Mouse (Mus musculus): ENCODE data around the gene R3hdm4. TPM values are rescaled to one million over a fixed set of nuclear protein-coding genes. Genes with fewer than 3 reads are reported as not detected.

Gene R3hdm4
- total and polyA plus RNA-seq, 3 experiments = 29.1 to 105 TPM; not detected in 1

DNA sequence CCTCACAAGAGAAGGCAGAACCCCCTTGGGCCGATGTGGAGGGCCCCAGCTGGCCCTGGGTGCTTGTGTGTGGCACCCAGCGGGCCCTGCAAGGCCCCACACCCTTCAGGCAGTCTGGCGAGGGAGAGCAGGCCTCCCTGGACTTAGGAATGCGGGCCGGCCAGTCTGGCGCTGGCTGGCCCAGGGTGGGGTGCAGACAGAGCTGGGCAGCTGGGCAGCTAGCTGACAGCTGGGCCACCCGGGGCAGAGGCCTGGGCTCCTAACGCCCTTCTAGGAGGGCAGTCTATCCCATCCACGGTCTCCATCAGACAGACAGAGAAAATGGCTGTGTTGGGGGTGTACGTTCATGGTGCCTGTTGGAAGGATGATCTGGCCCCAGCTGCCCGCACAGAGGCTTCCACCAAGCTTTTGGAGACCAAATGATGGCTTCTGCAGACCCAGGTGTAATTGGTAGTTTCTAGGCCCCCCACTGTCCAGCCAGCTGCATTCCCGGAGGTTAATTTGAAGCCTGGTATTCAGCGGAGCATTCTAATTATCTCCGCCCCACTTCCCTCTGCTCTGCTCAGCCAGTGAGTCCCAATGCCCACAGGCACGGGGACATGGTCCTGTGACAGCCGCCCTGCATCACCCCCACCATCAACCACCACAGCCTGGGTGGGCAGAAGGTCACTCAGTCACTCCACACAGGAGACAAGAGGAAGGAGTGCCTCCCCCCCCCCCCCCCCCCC is 24.7 kb upstream of the R3hdm4 start:
- H3K4me1 ChIP-seq (ENCODE audit: control insufficient read depth in 1 of 2, insufficient read depth in 2 of 2, low read length in 2 of 2) = 0 out of 4 replicates have a peak, but pooled peaks cover 0 to under 1% of the 10 kb centered on the region in 2 experiments
- no peak overlapping the region for H3K9ac ChIP-seq (ENCODE audit: control insufficient read depth, low read depth, low read length, poor library complexity, severe bottlenecking)
- no peak overlapping the region for H3K4me3 ChIP-seq (ENCODE audit: control insufficient read depth in 1 of 2, insufficient read depth in 1 of 2, low read depth in 2 of 2, low read length in 2 of 2)
- DNase-seq (ENCODE audit: low read depth, low spot score) = no peak
- H3K79me2 ChIP-seq (ENCODE audit: control insufficient read depth, insufficient read depth, low read length, poor library complexity) = no peaks in the 10 kb centered on the region
- H3K27me3 ChIP-seq (ENCODE audit: control insufficient read depth in 1 of 2, insufficient read depth in 2 of 2, low read length in 2 of 2) = no peaks in the 10 kb centered on the region
- H3K36me3 ChIP-seq (ENCODE audit: control insufficient read depth in 1 of 2, insufficient read depth in 2 of 2, low read length in 2 of 2) = no peaks in the 10 kb centered on the region; a peak in 1 of 4 replicates
- H3K9me3 ChIP-seq (replicated peaks; ENCODE audit: insufficient read depth, low read length) = no peaks in the 10 kb centered on the region
- H3K27ac ChIP-seq (ENCODE audit: control insufficient read depth, low read depth, low read length) = no peak overlapping the region
- TF ChIP-seq UBTF (IDR thresholded peaks at IDR 0.05; ENCODE audit: borderline replicate concordance, insufficient read depth, low read depth, low read length) (no peak), ZKSCAN1 (IDR thresholded peaks at IDR 0.05; ENCODE audit: low read depth, low read length) (no peak), CHD2 (IDR thresholded peaks at IDR 0.05; ENCODE audit: low read length) (no peak), POLR2AphosphoS5 (IDR thresholded peaks at IDR 0.05; ENCODE audit: borderline replicate concordance, low read depth, low read length) (no peak)

GRCm38 (mm10) chr10:79943471-79943901 is 22.5 kb upstream of the R3hdm4 start:
- DNase-seq (ENCODE audit: low read depth, low spot score) = no peak
- H3K27me3 ChIP-seq (ENCODE audit: control insufficient read depth in 1 of 2, insufficient read depth in 2 of 2, low read length in 2 of 2) = no peaks in the 10 kb centered on the region
- 0 out of 4 replicates have a peak, but pooled peaks cover 0 to 4% of the 10 kb centered on the region in 2 experiments for H3K4me1 ChIP-seq (ENCODE audit: control insufficient read depth in 1 of 2, insufficient read depth in 2 of 2, low read length in 2 of 2)
- H3K36me3 ChIP-seq (ENCODE audit: control insufficient read depth in 1 of 2, insufficient read depth in 2 of 2, low read length in 2 of 2) = no peaks in the 10 kb centered on the region; a peak in 1 of 4 replicates
- H3K9ac ChIP-seq (ENCODE audit: control insufficient read depth, low read depth, low read length, poor library complexity, severe bottlenecking) = no peak overlapping the region
- TF ChIP-seq NRF1 (IDR thresholded peaks at IDR 0.05; ENCODE audit: insufficient read depth, low read depth, low read length, poor library complexity, severe bottlenecking) (no peak), MAFK (IDR thresholded peaks at IDR 0.05; ENCODE audit: borderline replicate concordance, low read depth, low read length) (no peak), USF1 (IDR thresholded peaks at IDR 0.05; ENCODE audit: low read depth, low read length) (no peak), UBTF (IDR thresholded peaks at IDR 0.05; ENCODE audit: borderline replicate concordance, insufficient read depth, low read depth, low read length) (no peak), POLR2A (IDR thresholded peaks at IDR 0.05; ENCODE audit: control insufficient read depth in 1 of 2, insufficient read depth in 1 of 2, low read depth in 1 of 2, low read length in 2 of 2, poor library complexity in 1 of 2) (no peak), RAD21 (IDR thresholded peaks at IDR 0.05; ENCODE audit: low read depth, low read length) (no peak), JUND (IDR thresholded peaks at IDR 0.05; ENCODE audit: low read depth, low read length) (no peak), TAL1 (IDR thresholded peaks at IDR 0.05; ENCODE audit: low read length) (no peak), USF2 (IDR thresholded peaks at IDR 0.05; ENCODE audit: borderline replicate concordance in 1 of 2, insufficient read depth in 1 of 2, low read depth in 1 of 2, low read length in 2 of 2) (no peak), MEF2A (IDR thresholded peaks at IDR 0.05; ENCODE audit: extremely low read depth, insufficient replicate concordance, low read depth, low read length, poor library complexity, severe bottlenecking) (no peak), MAX (IDR thresholded peaks at IDR 0.05; ENCODE audit: low read length) (no peak), MXI1 (IDR thresholded peaks at IDR 0.05; ENCODE audit: low read depth, low read length) (no peak), MYB (IDR thresholded peaks at IDR 0.05; ENCODE audit: low read depth, low read length) (no peak), KAT2A (conservative IDR thresholded peaks at IDR 0.05; ENCODE audit: low read depth, low read length) (no peak), ZKSCAN1 (IDR thresholded peaks at IDR 0.05; ENCODE audit: low read depth, low read length) (no peak), CHD2 (IDR thresholded peaks at IDR 0.05; ENCODE audit: low read length) (no peak), RCOR1 (IDR thresholded peaks at IDR 0.05; ENCODE audit: low read depth, low read length) (no peak), TBP (IDR thresholded peaks at IDR 0.05; ENCODE audit: low read depth, low read length) (no peak), BHLHE40 (IDR thresholded peaks at IDR 0.05; ENCODE audit: borderline replicate concordance, low read depth, low read length) (no peak)
- H3K4me3 ChIP-seq (ENCODE audit: control insufficient read depth in 1 of 2, insufficient read depth in 1 of 2, low read depth in 2 of 2, low read length in 2 of 2) = no peak overlapping the region
- H3K27ac ChIP-seq (ENCODE audit: control insufficient read depth, low read depth, low read length) = no peak overlapping the region
- H3K79me2 ChIP-seq (ENCODE audit: control insufficient read depth, insufficient read depth, low read length, poor library complexity) = no peaks in the 10 kb centered on the region
- H3K9me3 ChIP-seq (replicated peaks; ENCODE audit: insufficient read depth, low read length) = no peaks in the 10 kb centered on the region

Measured in MEL (cell line).